Mouse (Mus musculus) left cerebral cortex, postnatal 25 days (tissue): ENCODE measurements at regions not wholly inside any gene's neighbourhood (a gene's known extent, or its start where the extent isn't known, plus 50 kb on each side); places are given as distances from the start of the nearest gene placed in this dataset.

Source experiments
- DNase-seq, 2 experiments: peaks; one replicate each; pipeline ENCODE4 v3.0.0; 2022; ENCODE audit warnings: low spot score in 2 of 2, mixed read lengths in 1 of 2
- intact Hi-C: fragments of 180-260 bp; cut with DNase I; formaldehyde crosslinking; loops from one replicate; pipeline ENCODE4 v1.15.1; 2025

DNA sequence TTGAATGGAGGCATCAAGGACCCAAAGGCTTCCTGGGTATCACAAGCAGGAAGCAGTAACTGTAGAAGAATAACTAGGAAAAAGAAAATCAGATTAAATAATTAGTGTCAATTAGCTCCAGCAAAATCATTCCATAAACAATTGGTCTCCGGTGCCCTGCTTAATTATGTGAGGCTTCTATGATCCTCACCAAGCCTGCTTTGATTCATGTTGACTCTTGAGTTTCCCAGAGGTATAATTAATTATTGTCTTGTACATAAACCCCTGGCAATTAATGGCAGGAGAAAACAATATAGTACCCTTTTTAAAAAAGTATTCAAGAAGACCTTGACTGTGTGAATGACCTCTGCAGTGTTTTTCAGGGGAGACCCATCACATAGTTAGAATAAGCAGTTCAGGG, 61.5 kb upstream of the Sp8 start:
- DNase-seq: no peak
- intact Hi-C loops: no loop called here

DNA sequence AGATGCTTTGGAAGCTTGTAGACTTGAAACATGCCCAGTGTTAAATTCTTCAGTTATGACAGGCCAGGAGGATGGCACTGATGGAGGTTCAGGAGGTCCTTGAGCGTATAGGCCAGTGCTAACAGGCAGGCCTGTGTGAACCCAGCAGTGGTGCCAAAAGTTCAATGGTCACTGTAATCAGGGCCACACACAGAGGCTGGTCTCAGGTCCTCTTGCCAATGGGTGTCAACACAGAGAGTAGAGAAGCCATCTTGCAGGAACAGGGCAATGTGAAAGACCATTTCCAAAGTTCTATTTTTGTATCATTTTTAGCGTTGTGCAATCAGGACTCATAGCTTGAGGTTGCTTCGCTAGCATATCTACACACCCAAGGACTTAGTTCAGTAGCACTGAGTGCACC, 64.2 kb upstream of the Sp8 start:
- no peak for DNase-seq
- intact Hi-C loops: no loop called here

DNA sequence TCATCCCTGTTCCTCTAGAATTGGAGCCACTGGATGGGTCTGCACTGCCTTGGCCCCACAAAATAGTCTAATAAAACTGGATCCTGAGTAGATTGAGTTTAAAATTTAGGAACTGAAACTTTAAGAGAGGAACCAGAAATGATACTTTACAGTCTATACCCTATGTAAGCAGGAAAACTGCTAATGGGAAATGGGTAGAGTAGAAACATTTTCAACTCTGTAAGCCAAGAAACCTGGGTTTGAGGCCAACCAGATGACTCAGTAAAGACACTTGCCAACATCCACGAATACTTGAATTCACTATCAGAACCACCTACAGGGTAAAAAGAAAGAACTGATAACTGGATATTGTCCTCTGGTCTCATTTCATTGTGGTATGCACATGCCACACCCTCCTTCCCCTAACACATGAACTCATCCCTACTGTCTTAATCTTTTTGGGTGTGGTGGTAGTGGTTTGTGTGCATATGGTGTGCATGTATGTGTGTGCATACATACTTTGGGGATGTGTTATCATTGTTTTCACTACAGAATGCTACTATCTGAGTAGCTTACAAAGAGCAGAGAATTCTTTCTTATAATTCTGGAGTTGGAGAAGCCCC, 70.6 kb upstream of the Sp8 start:
- intact Hi-C loops: no loop called here
- peak in 1 of 2 experiments; percentile 1 for DNase-seq

DNA sequence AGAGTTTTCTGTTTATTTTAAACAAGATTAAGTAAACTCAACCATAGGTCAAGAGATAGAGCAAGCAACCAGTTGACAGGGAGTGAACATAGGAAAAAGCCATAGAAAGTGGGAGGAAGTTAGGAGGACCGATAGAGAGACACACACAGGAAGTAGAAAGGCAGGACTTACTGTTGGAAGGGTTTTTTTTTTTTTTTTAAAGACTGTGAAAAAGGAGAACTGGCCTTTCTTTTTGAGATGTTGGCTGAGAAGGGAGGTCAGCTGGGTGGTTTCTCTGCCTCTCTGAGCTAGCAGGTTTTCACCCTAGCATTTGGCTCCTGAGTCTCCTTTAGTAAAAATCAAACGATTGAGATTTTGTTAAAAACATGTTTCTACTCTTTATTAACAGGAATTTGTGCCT, 73.3 kb upstream of the Sp8 start:
- intact Hi-C loops: no loop called here
- DNase-seq: no peak

DNA sequence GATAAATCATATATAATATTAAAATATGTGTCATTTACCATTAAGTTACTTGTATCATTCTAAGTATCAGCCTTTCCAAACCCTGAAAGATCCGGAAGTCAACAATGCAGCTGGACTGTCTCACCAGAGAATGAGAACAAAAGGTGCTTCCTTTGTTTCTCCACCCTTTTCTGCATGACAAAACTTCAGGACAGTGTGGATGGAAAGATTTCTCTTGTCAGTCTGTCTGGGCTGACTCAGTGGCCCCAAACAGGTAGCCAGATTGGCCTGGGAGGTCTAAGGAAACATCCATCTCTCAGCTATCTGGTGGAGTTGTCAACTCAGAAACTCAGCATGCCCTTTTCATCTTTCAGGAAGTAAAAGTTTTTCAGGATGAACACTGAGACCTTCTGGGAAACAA, 79.7 kb upstream of the Sp8 start:
- no peak for DNase-seq
- intact Hi-C loops: no loop called here

DNA sequence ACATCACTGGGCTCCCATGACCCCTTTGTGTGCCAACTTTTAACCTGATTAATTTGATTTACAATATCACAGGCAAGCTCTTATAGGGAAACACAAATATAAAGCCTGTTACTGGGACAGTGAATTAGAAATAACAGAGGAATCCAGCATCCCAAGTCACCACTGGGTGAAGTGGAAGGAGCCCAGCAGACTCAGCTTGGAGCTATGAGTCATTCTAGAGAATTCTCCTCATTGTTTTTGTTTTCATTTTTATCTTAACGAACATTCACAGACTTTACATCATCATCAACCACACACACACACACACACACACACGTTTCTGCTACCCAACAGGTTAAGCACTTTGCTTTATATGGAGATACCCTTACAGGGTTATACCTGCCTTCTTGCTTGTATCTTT, 92.1 kb upstream of the Sp8 start:
- DNase-seq: no peak
- intact Hi-C loops: no loop called here

DNA sequence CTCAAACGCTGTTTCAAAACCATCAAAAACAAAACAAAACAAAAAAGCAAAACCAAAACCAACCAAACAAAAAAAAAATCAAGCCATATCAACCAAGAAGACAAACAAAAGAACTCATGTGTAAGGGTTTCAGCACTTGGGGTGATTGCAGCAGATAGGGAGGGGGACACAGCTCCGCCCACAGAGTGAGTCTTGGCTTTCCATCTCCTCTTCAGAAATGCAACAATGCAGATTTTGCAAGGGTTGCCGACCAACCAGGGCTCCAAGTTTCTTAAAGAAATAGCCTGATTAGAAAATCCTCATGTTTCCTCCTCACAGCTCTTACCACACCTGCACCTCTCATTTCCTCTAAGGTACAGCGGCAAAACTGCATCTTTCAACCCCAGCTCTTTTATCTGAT, 107.0 kb upstream of the Sp8 start:
- intact Hi-C loops: no loop called here
- DNase-seq: no peak

DNA sequence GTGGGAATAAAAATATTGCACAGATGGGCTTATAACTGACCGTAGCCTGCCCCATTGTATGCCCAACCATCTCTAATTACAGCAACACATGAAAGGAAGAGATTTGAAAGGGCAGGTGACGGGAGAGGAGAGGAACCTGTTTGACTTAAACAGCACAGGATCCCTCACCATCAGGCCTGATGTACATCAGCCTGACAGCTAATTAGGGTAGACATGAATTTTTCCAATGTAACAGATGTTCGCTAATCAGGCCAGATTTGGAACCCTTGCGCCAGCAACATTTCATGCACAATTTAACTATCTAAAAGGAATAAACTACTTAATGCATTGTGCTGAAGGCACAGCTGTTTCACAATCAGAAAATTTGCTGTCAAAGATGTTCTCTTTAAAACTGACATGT, 120.2 kb upstream of the Sp8 start:
- intact Hi-C loops: loop anchor here (2.0 kb wide), 1 partner anchor 19 kb away; no protein-coding TSS in a partner anchor
- DNase-seq: no peak

DNA sequence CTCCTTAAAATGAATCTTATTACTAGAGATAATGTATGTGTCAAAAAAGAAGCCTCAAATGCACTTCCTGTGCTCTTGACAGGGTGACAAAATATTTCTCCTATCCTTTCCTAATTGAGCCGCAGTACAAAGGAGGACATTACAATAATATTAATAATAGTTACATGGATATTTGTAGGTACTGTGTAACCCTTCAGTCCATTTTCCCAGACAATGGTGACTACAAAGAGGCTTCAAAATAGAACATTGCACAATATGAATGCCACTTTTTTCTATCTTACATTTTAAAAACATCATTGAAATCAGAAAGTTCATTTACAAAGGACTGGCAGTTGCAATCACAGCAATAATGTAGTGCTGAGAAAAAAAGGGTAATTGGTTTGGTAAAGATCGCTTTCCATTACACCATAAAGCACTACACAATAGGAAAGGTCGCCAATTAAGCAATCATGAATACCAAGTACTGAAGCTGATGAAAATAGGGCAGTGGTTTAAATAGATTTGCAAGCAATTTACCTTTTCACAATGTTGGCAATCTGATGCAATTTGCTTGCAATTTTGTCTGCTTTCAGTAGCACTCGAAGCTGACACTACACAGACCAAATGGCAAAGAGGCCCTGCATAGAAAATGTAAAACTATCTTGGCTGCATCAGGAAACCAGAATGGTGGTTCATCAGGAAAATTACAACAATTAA, 126.1 kb upstream of the Sp8 start:
- intact Hi-C loops: no loop called here
- DNase-seq: peak in 1 of 2 experiments; percentile 5

DNA sequence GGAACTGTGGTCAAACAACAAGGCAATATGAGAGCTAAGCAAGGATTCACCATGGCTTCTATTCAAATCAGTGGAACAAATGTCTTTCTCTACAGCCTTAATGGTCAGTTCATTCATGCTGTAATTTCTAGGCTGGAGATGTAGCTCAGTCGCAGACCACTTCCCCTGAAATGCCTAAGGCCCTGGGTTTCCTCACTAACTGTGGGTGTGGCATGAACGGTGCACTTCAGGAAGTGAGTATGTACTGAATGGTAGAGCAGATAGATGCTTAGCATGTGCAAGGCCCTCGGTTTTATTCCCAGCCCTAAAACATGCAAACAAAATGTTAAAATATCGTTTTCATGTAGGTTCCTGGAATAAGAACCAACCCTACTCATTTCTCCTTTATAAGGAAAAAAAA, 129.3 kb upstream of the Sp8 start:
- intact Hi-C loops: no loop called here
- no peak for DNase-seq

DNA sequence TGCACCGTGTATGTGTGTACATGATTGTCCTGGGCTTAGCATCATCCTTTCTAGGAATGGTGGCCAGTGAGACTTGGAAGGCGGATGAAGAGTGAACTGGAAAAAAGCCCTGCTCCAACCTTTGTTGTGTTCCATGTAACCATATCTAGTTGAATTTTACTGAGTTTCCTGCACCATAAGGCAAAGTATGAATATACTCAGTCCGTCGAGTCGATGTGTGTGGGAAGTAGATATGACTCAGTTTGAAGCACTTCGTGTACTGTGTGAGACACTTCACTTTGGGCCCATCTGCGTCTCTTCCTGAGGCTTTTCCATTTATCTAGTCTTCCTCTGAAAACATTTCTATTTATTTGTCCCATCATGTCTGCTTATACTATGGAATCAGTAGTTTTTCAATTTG, 139.5 kb upstream of the Sp8 start:
- peak; percentile 37 to 82 for DNase-seq
- intact Hi-C loops: loop anchor here (2.0 kb wide), 1 partner anchor 18 kb away; no protein-coding TSS in a partner anchor

DNA sequence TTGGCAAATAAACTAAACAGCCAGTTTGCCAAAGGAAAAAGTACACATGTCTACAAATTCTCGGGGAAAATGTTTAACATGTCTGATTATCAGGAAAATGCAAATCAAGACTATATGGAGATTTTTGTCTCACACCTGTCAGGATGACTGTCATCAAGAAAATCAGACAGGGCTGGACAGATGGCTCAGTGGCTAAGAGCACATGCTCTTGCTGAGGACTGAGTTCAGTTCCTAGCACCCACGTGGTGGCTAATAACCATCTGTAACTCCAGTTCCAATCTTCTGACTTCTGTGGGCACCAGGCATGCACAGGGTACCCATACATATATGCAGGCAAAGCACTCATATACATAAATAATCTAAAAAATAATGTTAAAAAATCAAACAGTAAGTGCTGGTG, 141.3 kb upstream of the Sp8 start:
- intact Hi-C loops: no loop called here
- no peak for DNase-seq

DNA sequence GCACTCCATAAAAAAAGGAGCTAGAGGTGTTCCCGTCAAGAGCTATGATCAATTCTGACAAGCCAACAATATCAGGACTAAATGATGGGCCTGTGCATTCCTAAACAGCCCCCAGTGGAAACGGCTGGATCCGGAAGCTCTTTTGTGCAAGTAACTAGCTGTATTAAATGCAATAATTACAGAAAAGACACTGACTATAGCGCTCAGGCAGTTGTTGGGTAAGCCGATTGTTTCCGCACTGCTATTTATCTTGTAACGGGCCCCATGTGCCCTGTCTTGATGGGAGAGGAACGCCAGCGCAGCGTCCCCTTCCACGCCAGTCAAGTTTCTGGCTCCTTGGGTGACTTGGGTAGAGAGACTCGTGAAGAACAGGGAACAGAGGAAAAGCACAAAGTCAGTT, 142.4 kb upstream of the Sp8 start:
- intact Hi-C loops: no loop called here
- no peak for DNase-seq

DNA sequence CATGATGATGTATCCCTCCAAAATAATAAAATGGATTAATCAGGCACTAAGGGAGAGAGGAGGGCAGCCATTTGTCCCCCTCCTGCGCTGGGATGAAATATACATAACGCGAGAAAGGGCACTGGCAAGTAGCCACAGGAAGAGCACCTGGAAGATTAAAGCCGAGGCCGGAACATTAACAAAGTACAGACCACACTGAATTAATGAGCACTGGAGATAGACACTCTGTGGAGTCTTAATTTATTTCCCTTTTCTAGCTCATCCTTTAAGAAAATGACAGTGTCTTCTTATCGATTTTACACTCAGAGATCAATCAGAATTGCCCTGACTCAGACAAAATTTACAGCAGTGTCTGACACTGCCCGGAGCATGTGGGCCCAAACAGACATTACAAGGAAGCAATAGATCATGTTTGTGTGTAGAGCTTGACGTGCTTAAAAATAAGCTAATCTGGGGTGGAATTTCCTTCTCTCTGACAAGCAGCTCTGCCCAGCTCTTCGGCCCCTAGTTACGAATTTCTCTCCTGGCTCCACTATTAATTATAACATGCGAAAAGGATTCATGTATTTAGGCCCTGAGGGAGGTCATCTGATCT, 143.0 kb upstream of the Sp8 start:
- intact Hi-C loops: no loop called here

DNA sequence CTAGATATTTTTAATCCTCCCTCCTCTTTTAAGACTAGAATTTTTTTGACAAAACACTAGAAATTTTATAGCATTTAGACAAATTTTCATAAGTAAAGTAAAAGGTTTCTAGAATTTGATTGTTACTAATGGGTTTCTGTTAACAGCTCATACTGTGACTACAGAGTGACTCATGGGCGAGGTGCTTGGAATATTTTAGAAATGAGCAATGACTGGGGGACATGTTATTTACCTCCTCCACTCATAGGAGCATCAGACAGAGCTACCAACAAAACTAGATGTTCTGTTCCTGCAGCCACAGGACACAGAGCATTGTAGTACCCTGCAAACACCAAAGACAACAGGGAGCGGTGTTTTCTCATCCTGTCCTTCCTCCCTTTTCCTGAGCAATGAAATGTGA, 144.3 kb upstream of the Sp8 start:
- intact Hi-C loops: no loop called here
- DNase-seq: no peak

More for the DNA sequence above, 143.0 kb upstream of the Sp8 start:
- no peak for DNase-seq

DNA sequence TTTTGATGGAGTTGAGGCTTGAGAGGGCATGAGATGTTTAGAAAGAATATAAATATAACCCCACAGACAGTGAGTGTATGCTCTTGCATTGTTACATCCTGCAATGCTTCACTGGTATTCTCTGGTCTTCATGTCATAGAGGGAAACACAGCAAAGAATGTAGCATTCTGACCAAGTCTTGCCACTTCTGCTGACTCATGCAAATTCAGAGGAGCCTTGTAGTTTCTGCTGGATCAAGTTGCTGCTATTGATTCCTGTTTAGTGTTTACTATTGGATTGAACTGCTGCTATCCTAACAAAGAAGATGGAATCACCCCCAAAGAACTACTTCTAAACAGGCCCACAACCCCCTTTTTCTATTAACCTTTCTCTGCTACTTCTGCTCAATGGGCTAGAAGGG, 148.0 kb upstream of the Sp8 start:
- no peak for DNase-seq
- intact Hi-C loops: no loop called here

DNA sequence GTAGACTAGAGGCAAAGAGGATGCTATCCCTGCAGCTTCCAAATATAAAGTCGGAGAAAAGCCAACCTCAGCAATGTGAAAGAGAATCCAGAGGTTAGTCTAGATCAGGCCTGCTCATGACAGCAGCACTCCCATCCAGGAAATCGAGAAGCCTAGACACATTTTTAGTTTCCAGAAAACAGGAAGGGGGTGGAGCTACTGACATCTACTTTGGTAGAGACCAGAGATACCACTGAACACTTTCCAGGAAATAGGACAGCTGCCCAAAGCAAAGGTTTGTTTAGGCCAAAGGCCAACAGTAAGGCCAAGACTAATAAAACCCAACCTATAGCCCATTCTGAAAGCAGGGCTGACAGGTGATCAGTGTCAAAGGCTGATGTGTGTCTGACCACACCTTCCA, 151.4 kb upstream of the Sp8 start:
- intact Hi-C loops: no loop called here
- DNase-seq: no peak

DNA sequence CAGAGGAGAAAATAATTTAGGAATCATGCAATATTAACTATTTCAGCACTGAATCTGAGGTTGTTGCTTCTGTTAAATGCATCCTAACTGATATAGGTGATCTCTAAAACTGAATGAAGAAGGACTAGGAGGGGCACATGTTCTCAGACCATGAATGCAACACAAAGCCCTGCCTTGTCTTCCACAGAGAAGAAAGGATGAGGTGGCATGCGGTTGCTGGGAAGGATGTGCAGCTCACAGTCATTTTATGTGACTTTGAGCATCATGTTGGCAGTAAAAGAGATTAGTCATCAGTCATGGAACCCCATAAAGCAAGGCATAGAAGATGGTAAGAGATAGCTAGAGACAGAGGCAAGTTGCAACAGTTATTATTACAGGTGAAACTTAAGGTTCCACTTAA, 163.2 kb upstream of the Sp8 start:
- no peak for DNase-seq
- intact Hi-C loops: no loop called here

DNA sequence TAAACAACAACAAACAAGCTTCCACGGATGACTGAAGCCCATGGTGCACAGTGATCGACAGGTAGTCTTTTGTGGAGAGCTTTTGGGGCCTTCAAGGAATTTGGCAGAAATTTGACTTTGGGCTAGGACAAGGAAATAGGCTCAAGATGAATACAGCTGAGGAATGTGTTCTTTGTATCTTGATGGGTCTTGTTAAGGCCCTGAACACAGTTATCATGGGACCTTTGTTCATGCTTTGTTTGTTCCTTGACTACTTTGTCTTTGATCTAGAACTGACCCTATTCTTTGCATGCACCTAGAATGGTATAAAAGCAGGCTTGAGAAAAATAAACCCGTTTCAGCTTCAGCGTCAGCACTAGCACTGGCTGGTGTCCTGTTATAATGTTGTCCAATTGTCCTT, 168.1 kb upstream of the Sp8 start:
- intact Hi-C loops: no loop called here
- no peak for DNase-seq

DNA sequence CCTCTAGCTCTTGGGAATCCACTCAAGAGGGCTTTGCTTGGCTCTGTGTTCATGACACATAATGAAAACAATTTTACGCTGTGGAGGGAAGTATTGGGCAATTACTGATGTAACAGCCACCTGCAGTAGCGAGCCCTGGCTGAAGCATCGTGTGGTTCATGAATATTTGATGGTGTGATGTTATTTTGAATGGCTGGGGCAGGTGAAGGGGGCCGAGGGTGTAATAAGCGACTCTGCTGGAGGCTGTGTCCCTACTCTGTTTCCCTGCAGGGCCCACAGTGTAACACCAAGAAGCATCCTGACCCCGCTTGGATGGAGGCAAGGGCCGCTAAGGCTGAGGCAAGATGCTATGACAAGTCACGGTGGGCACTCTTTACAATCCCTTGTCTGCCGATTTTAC, 184.6 kb upstream of the Sp8 start:
- DNase-seq: no peak
- intact Hi-C loops: no loop called here

DNA sequence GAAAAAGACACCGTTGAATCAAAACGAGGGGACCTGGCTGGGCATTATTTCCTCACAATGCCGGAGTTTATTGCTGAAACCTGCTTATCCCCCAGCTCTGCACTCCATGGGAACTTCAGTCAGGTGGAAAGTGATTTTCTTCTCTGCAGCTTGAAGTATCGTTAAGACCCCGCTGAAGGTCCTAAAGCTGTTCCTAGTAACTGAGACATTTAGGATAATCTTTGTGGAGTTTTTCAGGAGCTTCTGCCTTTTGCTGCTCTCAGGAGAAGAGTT, 185.0 kb upstream of the Sp8 start:
- intact Hi-C loops: no loop called here

More for the DNA sequence above, 185.0 kb upstream of the Sp8 start:
- no peak for DNase-seq
